Mouse (Mus musculus) midbrain, embryonic 12.5 days (tissue): Measurements from ENCODE around the gene Mmp19. TPM values are rescaled to one million over a fixed set of nuclear protein-coding genes. Genes with fewer than 3 reads are reported as not detected.

Source experiments
- ATAC-seq: fragments of 200-750 bp; cut with Nextera tagmentation; 2 replicates; pipeline ENCODE4 v1.8.0; 2017; ENCODE audit warnings: low read depth, moderate TSS enrichment, moderate library complexity; ENCODE audit not compliant: low FRiP score
- H3K27ac ChIP-seq: fragments of 300-500 bp; sonication (generic); replicated peaks from 2 replicates; pipeline ENCODE4 v1.5.1; 2016; ENCODE audit warnings: mild to moderate bottlenecking
- H3K27me3 ChIP-seq: fragments of 300-500 bp; sonication (generic); 2 replicates; pipeline ENCODE4 v1.6.1; 2016; ENCODE audit warnings: mild to moderate bottlenecking
- H3K36me3 ChIP-seq: fragments of 300-500 bp; sonication (generic); 2 replicates; pipeline ENCODE4 v1.6.1; 2016
- H3K4me1 ChIP-seq: fragments of 300-500 bp; sonication (generic); 2 replicates; pipeline ENCODE4 v1.6.1; 2016
- H3K4me2 ChIP-seq: fragments of 300-500 bp; sonication (generic); replicated peaks from 2 replicates; pipeline ENCODE4 v1.6.1; 2016; ENCODE audit warnings: mild to moderate bottlenecking, moderate library complexity
- H3K4me3 ChIP-seq: fragments of 300-500 bp; sonication (generic); 2 replicates; pipeline ENCODE4 v1.5.1; 2016; ENCODE audit warnings: mild to moderate bottlenecking
- H3K9ac ChIP-seq: fragments of 300-500 bp; sonication (generic); replicated peaks from 2 replicates; pipeline ENCODE4 v1.6.1; 2016; ENCODE audit warnings: mild to moderate bottlenecking, moderate library complexity
- H3K9me3 ChIP-seq: fragments of 300-500 bp; sonication (generic); 2 replicates; pipeline ENCODE4 v1.6.1; 2016; ENCODE audit warnings: mild to moderate bottlenecking
- WGBS: fragments of 180-500 bp; shearing (Covaris S2); methylation state at CpG from one replicate; pipeline ENCODE4 v1.1.7; 2016; 5-methylcytosine and 5-hydroxymethylcytosine counted together
- polyA plus RNA-seq: library from polyadenylated mRNA; unstranded; fragments of >200 nt; fragmentation: Nextera tagmentation; extraction: Ambion mirVana; gene quantifications from 2 replicates; pipeline ENCODE4 v1.2.1, GENCODE M21; 2016

Mmp19 gene
- polyA plus RNA-seq, 1 experiment from 2014 or later, result 0.61 TPM

DNA sequence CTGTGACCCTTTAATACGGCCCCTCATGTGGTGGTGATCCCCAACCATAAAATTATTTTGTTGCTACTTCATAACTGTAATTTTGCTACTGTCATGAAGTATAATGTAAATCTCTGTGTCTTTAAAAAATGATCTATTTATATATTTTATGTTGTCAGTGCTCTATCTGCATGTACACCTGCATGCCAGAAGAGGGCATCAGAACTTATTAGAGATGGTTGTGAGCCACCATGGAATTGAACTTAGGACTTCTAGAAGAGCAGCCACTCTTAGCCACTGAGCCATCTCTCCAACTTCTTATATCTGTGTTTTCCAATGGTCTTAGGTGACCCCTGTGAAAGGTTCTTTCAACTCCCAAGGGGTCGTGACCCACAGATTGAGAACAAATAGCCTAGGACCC, 17.8 kb upstream of the Mmp19 start:
- 78% methylated on average over 2 of the region's 2 CpGs for WGBS
- Histone ChIP-seq H3K36me3 (0 out of 2 replicates have a peak, but pooled peaks cover 7% of the 10 kb centered on the region), H3K4me3 (no peak overlapping the region), H3K9me3 (no peaks in the 10 kb centered on the region), H3K4me2 (no peak overlapping the region), H3K27ac (no peak overlapping the region), H3K27me3 (no peaks in the 10 kb centered on the region), H3K9ac (no peak overlapping the region), H3K4me1 (no peaks in the 10 kb centered on the region)
- no peak for ATAC-seq

DNA sequence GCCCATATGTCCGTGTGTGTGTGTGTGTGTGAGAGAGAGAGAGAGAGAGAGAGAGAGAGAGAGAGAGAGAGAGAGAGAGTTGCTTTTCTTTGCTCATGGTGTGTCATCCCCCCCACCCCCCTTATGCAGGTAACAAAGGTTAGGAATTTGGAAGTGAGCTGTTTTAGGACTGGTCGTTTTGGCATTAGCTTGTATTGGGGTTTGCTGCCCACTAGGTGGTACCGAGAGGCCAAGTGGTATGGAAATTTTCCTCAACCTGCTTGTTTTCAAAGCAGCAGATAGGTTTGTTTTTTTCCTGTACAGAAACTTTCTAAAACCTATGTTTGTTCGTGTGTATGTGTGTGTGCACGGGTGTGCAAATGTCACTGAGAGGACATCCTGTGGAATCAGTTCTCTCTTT, 17.0 kb upstream of the Mmp19 start:
- H3K27me3 ChIP-seq, result no peaks in the 10 kb centered on the region
- no peaks in the 10 kb centered on the region for H3K36me3 ChIP-seq
- no peak overlapping the region for H3K27ac ChIP-seq
- H3K9ac ChIP-seq, result no peak overlapping the region
- H3K4me2 ChIP-seq, result no peak overlapping the region
- H3K9me3 ChIP-seq, result no peaks in the 10 kb centered on the region
- no peak for ATAC-seq
- no peak overlapping the region for H3K4me3 ChIP-seq
- no peaks in the 10 kb centered on the region for H3K4me1 ChIP-seq
- WGBS, result 36% methylated on average over 5 of the region's 5 CpGs

DNA sequence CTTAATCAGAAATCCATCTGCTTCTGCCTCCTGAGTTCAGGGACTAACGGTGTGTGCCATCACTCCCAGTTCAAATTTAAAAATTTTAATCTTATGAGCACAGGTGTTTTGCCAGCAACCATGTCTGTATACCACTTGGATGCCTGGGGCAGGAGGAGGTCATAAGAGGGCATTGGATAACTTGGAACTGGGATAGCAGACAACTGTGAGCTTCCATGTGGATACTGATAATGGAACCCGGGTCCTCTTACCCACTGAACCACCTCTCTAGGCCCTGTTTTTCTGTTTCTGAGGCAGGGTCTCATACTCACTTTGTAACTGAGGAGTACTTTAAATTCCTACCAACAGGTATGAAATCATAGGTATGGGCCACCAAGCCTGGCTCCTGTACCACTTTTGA, 12.3 kb upstream of the Mmp19 start:
- H3K9me3 ChIP-seq, result no peaks in the 10 kb centered on the region
- H3K27me3 ChIP-seq, result no peaks in the 10 kb centered on the region
- 85% methylated on average over 2 of the region's 2 CpGs for WGBS
- no peaks in the 10 kb centered on the region for H3K36me3 ChIP-seq
- no peak overlapping the region for H3K9ac ChIP-seq
- H3K4me3 ChIP-seq, result no peak overlapping the region
- H3K4me1 ChIP-seq, result no peaks in the 10 kb centered on the region
- no peak overlapping the region for H3K4me2 ChIP-seq
- no peak overlapping the region for H3K27ac ChIP-seq
- ATAC-seq, result no peak

DNA sequence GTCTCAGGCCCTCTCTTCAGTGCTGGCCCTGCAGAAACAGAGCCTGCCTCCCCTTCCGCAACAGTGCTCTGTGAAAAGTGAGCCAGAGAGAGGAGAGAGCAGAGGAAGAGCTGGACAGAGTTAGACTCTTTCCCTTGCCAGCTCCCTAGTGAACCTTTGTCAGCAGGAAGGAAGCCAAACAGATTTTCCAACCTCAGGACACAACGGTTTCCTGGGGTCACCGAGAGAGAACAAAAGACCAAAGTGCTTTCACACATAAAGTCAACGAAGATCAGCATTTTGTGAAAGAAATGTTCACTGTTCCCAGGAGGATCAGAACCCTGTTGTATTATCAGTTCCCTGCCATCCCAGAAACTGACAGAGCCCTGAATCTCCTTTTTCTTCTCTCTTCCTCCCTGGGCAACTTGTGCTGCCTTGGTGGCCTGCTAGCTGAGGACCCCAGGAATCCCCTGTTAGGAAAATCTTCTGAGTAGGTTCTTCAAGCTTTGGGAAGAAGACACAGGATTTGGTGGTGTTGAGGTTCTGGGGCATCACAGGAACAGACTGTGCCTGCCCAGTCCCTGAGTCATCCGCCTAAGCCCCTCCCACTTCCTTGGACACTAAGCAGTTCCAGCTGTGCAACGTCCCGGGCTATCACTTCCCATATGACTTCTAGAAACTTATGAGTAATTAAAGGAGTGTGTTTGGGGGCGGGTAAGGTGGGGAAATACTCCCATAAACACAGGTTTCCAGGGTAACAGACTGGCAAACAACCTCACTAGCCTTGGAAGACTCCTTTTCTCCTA, 11.5 kb upstream of the Mmp19 start:
- ATAC-seq, result no peak
- Histone ChIP-seq H3K4me3 (no peak overlapping the region), H3K36me3 (no peaks in the 10 kb centered on the region), H3K9me3 (peaks cover 7% of the 10 kb centered on the region), H3K27me3 (no peaks in the 10 kb centered on the region), H3K27ac (no peak overlapping the region), H3K9ac (no peak overlapping the region), H3K4me2 (no peak overlapping the region), H3K4me1 (no peaks in the 10 kb centered on the region)
- WGBS, result 28% methylated on average over 8 of the region's 8 CpGs

DNA sequence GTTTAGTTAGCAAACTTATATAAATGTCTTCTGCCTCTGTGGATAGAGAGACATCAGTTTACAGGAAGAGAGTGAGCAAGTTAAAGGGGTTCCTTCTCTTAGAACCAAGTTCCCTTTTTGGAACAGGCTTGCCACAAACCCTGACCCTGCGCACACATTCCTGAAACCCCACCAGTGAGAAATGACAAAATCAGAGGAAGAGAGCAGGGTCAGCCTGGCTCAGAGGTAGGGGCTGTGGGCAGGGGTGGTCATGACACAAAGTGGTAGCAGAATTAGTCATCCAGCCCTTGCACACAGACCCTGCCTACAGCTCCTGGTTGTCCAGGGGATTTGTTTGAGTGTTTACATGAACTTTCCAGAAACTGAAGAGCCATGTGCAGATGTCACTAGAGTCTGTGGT, 10.5 kb upstream of the Mmp19 start:
- Histone ChIP-seq H3K27me3 (no peaks in the 10 kb centered on the region), H3K4me2 (no peak overlapping the region), H3K9ac (no peak overlapping the region), H3K9me3 (peaks cover 10% of the 10 kb centered on the region), H3K4me3 (no peak overlapping the region), H3K27ac (no peak overlapping the region), H3K36me3 (no peaks in the 10 kb centered on the region), H3K4me1 (no peaks in the 10 kb centered on the region)
- WGBS, result 95% methylated on average over 1 of the region's 1 CpGs
- ATAC-seq, result no peak

DNA sequence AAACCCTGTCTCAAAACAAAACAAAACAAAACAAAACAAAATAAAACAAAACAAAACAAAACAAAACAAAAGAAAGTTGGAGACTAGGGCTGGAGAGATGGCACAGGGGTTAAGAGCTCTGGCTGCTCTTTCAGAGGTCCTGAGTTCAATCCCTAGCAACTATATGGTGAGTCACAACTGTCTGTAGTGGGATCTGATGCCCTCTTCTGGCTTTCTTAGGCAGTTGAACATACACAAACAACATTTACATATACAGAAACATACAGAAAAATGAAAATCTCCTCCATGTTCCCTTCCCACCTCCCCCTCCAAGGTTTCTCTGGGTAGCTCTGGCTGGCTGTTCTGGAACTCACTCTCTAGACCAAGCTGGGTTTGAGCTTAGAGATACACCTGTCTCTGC, 1.3 kb downstream of the Mmp19 start:
- H3K9ac ChIP-seq, result no peak overlapping the region
- no peaks in the 10 kb centered on the region for H3K4me1 ChIP-seq
- H3K4me2 ChIP-seq, result no peak overlapping the region
- H3K27me3 ChIP-seq, result peaks cover 2% of the 10 kb centered on the region; the same call in 1 of the 2 replicates
- H3K4me3 ChIP-seq, result no peak overlapping the region
- H3K36me3 ChIP-seq, result no peaks in the 10 kb centered on the region
- no peak for ATAC-seq
- no peaks in the 10 kb centered on the region for H3K9me3 ChIP-seq
- no peak overlapping the region for H3K27ac ChIP-seq

DNA sequence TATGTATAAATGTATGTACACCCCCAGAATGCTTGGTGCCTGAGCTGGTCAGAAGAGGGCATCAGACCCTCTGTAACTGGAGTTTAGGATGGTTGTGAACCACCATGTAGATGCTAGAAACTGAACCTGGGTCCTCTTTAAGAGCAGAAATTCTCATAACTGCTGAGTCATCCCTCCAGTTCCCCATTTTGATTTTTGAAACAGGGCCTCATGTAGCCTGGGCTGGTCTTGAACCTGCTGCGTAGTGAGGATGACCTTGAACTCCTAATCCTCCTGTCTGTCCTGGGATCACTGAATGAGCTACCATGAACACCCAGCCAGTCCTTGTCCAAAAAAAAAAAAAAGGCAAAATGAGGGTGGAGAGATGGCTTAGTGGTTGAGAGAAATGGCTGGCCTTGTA, 2.5 kb downstream of the Mmp19 start:
- WGBS, result 95% methylated on average over 1 of the region's 1 CpGs
- no peaks in the 10 kb centered on the region for H3K36me3 ChIP-seq

DNA sequence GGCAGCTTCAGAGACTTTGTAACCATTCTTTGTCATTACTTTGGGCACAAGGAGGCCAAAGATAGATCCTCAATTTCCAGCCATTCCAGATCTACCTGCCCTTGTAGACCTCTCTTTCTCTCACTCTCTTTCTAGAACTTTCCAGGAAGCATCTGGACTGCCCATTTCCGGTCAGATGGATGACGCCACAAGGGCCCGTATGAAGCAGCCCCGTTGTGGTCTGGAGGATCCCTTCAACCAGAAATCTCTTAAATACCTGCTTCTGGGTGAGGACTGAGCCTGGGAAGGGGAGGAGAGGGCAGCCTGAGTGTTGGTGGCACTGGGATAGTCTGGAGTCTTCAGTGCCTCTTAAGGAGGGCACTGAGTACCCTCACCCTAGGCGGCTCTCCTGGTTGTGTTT, 3.7 kb downstream of the Mmp19 start:
- Histone ChIP-seq H3K4me3 (no peak overlapping the region), H3K9ac (no peak overlapping the region), H3K9me3 (no peaks in the 10 kb centered on the region), H3K36me3 (no peaks in the 10 kb centered on the region), H3K4me2 (no peak overlapping the region), H3K4me1 (no peaks in the 10 kb centered on the region), H3K27me3 (peaks cover 2% of the 10 kb centered on the region; the same call in 1 of the 2 replicates), H3K27ac (no peak overlapping the region)
- ATAC-seq, result no peak
- 90% methylated on average over 5 of the region's 5 CpGs for WGBS

More for the DNA sequence above, 2.5 kb downstream of the Mmp19 start:
- Histone ChIP-seq H3K4me2 (no peak overlapping the region), H3K4me3 (no peak overlapping the region), H3K27me3 (peaks cover 2% of the 10 kb centered on the region; the same call in 1 of the 2 replicates), H3K9ac (no peak overlapping the region), H3K27ac (no peak overlapping the region), H3K9me3 (no peaks in the 10 kb centered on the region), H3K4me1 (no peaks in the 10 kb centered on the region)
- ATAC-seq, result no peak

DNA sequence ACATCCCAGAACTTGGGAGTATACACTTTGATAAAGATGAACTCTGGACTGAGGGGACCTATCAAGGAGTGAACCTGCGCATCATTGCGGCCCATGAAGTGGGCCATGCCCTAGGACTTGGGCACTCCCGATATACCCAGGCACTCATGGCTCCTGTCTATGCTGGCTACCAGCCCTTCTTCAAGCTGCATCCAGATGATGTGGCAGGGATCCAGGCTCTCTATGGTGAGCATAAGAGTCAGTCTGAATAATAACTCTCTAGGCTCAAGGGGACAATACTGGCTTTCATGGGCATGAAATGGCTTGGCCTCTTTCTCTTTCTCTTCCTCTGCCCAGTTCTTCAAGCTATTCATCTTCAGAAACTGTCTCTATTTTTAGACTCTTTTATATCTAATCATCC, 4.9 kb downstream of the Mmp19 start:
- Histone ChIP-seq H3K4me2 (no peak overlapping the region), H3K4me3 (no peak overlapping the region), H3K27ac (no peak overlapping the region), H3K36me3 (peaks cover 5% of the 10 kb centered on the region; the same call in 1 of the 2 replicates), H3K4me1 (no peaks in the 10 kb centered on the region), H3K9ac (no peak overlapping the region), H3K27me3 (peaks cover 2% of the 10 kb centered on the region; the same call in 1 of the 2 replicates), H3K9me3 (no peaks in the 10 kb centered on the region)
- 100% methylated on average over 3 of the region's 3 CpGs for WGBS
- ATAC-seq, result no peak

DNA sequence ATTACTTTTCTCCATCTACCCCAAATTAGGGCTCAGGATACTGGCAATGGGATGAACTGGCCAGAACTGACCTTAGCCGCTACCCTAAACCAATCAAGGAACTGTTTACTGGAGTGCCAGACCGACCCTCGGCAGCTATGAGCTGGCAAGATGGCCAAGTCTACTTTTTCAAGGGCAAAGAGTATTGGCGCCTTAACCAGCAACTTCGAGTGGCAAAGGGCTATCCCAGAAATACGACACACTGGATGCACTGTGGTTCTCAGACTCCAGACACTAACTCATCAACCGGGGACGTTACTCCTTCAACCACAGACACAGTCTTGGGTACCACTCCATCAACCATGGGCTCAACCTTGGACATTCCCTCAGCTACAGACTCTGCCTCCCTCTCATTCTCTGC, 8.0 kb downstream of the Mmp19 start:
- H3K27me3 ChIP-seq, result peaks cover 2% of the 10 kb centered on the region; the same call in 1 of the 2 replicates
- H3K4me2 ChIP-seq, result no peak overlapping the region
- WGBS, result 89% methylated on average over 8 of the region's 8 CpGs
- no peak overlapping the region for H3K4me3 ChIP-seq
- no peak overlapping the region for H3K27ac ChIP-seq
- H3K36me3 ChIP-seq, result peaks cover 13% of the 10 kb centered on the region
- H3K9me3 ChIP-seq, result no peaks in the 10 kb centered on the region
- peaks cover 17% of the 10 kb centered on the region for H3K4me1 ChIP-seq
- no peak overlapping the region for H3K9ac ChIP-seq
- ATAC-seq, result no peak

DNA sequence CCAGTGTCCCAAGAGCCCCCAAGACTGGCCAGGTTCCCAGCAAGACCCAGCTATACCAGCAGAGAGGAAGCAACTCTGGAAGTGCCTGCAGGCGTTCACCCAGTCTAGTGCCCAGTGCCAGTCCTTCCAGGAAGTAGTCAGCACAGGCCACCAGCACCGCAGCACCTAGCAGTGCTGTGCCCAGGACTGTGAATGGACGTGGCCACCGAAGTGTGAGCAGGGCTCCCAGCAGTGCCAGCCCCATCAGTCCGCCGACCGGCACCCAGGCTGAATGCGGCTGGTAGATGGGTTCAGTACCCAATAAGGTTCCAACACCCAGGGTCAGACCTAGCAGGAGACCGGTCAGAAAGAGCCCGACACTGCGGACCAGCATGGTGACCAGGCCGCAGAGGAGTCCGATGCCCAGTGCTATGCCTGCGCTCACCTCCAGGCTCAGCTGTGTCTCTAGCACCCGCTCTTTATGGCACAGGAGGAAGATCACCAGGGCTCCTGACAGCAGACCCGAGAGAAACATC, 11.3 kb downstream of the Mmp19 start:
- 89% methylated on average over 16 of the region's 16 CpGs for WGBS
- Histone ChIP-seq H3K36me3 (peaks cover 18% of the 10 kb centered on the region), H3K9ac (peak overlapping the region; percentile 17; the same call in 1 of the 2 replicates), H3K4me1 (peaks cover 30% of the 10 kb centered on the region), H3K9me3 (no peaks in the 10 kb centered on the region), H3K4me2 (no peak overlapping the region; the same call in 1 of the 2 replicates), H3K27me3 (no peaks in the 10 kb centered on the region), H3K27ac (no peak overlapping the region), H3K4me3 (no peak overlapping the region)
- ATAC-seq, result no peak

DNA sequence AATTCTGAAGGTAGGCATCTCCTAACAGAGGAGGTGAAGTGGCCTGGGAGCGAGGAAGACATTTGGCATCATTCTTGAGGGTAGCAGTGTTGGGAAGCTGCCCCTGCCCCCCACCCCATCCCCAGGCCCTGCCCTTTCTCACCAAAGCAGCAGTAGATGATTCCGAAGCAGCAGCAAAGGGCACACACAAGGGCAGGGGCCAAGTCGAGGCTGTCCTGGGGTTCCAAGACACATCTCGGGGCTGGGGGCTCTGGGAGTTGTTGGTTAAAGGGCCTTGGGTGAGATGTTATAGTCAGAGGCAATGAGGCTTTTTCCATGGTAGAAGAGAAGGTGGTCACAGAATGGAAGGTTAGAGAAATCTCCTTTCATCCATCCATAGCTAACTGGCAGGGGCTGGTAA, 12.2 kb downstream of the Mmp19 start:
- peak overlapping the region; percentile 17 for H3K9ac ChIP-seq
- H3K4me2 ChIP-seq, result peak overlapping the region; percentile 86
- ATAC-seq, result no peak
- H3K36me3 ChIP-seq, result peaks cover 26% of the 10 kb centered on the region
- no peaks in the 10 kb centered on the region for H3K9me3 ChIP-seq
- H3K4me3 ChIP-seq, result peak overlapping the region; percentile 73; the same call in 1 of the 2 replicates
- 55% methylated on average over 4 of the region's 4 CpGs for WGBS
- H3K27me3 ChIP-seq, result no peaks in the 10 kb centered on the region
- no peak overlapping the region for H3K27ac ChIP-seq
- H3K4me1 ChIP-seq, result peaks cover 40% of the 10 kb centered on the region
